Mouse (Mus musculus): ENCODE data around the gene Otop3. TPM values are rescaled to one million over a fixed set of nuclear protein-coding genes. Genes with fewer than 3 reads are reported as not detected.
"Not testable (repeated sequence)": the region's sequence is repeated elsewhere in the genome, so short reads cannot be mapped to it uniquely, and the experiment has no call there.

The Otop3 gene
- polyA plus RNA-seq, 1 experiment, result not detected

DNA sequence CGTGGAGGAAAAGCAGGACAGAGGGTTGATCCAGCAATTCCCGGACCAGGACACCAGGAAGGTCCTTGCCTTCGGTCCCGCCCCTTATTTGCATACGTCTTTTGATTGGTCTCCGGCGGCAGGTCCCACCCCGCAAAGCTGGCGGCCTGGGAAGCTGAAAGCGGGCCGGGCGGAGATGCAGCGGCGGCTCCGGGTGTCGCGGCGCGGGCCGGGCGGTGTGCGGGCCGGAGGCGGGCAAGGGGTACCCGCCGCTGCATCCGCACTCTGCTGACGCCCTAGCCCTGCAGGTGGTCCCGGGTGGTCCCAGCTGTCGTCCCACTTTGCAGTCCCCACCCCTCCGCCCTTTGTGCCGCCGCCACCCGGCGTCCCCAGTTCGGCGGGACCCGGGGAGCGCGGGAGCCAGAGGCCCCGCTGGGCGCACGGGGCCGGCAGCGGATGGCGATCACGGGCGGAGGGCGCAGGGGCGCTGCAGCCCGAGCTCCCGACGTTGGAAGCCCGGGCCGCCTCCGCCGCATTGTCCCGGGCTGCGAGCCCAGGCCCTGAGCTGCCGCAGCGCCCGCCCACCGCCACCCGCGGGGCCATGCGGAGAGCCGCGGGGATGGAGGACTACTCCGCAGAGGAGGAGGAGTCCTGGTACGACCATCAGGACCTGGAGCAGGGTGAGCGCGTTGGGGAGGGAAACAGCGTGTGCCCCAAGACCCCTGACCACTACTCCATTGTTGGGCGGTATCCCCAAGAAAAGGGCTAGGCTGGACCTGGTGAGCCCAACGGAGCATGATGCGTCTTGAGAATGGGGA is 47.4 kb downstream of the Otop3 start, which contains the start of gene Cdr2l:
Gene Cdr2l (plus strand): TSS at position 174 of the 797 bp plus-strand sequence.
- TF ChIP-seq CTCF (IDR thresholded peaks at IDR 0.05; ENCODE audit: control insufficient read depth, insufficient read depth, insufficient read length) (no peak), MYOG (IDR thresholded peaks at IDR 0.05; ENCODE audit: control insufficient read depth, extremely low read depth, insufficient read length) (no peak), USF1 (IDR thresholded peaks at IDR 0.05; ENCODE audit: low read depth) (no peak), MYOD1 (IDR thresholded peaks at IDR 0.05; ENCODE audit: control insufficient read depth, insufficient read length, low read depth) (no peak), FOSL1 (IDR thresholded peaks at IDR 0.05; ENCODE audit: insufficient read depth, low read length, poor library complexity, severe bottlenecking) (no peak), CEBPB (IDR thresholded peaks at IDR 0.05; ENCODE audit: low read depth) (no peak), MAX (IDR thresholded peaks at IDR 0.05) (no peak)
- H3K79me3 ChIP-seq (ENCODE audit: low read depth), result peaks cover 40% of the 10 kb centered on the region

DNA sequence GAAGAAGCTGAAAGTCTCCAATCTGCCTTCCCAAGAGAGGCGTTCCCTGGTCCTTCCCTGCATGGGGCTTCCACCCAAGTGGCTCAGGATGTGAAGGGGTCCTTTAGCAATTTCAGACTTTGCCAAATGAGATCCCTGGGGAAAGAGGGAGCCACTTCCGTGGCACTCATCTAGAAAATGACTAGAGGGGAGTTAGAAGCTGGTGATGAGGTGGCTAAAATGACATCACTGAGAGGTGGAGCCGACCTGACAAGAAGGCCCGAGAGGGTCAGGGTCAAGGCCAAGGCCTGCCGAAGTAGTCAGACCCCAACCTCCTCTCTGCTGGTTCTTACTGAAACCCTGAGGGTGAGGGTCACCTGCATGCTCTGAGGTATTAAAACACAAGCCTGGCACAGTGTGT is 48.4 kb downstream of the Otop3 start:
- Histone ChIP-seq H3K36me3 (ENCODE audit: control insufficient read depth, insufficient read depth) (peaks cover 8% of the 10 kb centered on the region), H3K4me3 (ENCODE audit: insufficient read depth, poor library complexity, severe bottlenecking) (peak overlapping the region; percentile 79), H3K27me3 (ENCODE audit: control insufficient read depth, insufficient read depth, insufficient read length) (no peaks in the 10 kb centered on the region), H3ac (ENCODE audit: control insufficient read depth, insufficient read length, low read depth) (peak overlapping the region; percentile 46), H3K79me2 (ENCODE audit: control insufficient read depth, insufficient read depth) (peaks cover 60% of the 10 kb centered on the region), H3K79me3 (ENCODE audit: low read depth) (peaks cover 46% of the 10 kb centered on the region)
- no peak for TF ChIP-seq CEBPB (IDR thresholded peaks at IDR 0.05; ENCODE audit: low read depth)

More for the DNA sequence above, 47.4 kb downstream of the Otop3 start, which contains the start of gene Cdr2l:
- Histone ChIP-seq H3K4me3 (ENCODE audit: insufficient read depth, poor library complexity, severe bottlenecking) (peak within 1 kb of the TSS; percentile 79), H3K36me3 (ENCODE audit: control insufficient read depth, insufficient read depth) (peaks cover 8% of the 10 kb centered on the region), H3K79me2 (ENCODE audit: control insufficient read depth, insufficient read depth) (peaks cover 50% of the 10 kb centered on the region), H3ac (ENCODE audit: control insufficient read depth, insufficient read length, low read depth) (peak within 1 kb of the TSS; percentile 84), H3K27me3 (ENCODE audit: control insufficient read depth, insufficient read depth, insufficient read length) (no peaks in the 10 kb centered on the region)

DNA sequence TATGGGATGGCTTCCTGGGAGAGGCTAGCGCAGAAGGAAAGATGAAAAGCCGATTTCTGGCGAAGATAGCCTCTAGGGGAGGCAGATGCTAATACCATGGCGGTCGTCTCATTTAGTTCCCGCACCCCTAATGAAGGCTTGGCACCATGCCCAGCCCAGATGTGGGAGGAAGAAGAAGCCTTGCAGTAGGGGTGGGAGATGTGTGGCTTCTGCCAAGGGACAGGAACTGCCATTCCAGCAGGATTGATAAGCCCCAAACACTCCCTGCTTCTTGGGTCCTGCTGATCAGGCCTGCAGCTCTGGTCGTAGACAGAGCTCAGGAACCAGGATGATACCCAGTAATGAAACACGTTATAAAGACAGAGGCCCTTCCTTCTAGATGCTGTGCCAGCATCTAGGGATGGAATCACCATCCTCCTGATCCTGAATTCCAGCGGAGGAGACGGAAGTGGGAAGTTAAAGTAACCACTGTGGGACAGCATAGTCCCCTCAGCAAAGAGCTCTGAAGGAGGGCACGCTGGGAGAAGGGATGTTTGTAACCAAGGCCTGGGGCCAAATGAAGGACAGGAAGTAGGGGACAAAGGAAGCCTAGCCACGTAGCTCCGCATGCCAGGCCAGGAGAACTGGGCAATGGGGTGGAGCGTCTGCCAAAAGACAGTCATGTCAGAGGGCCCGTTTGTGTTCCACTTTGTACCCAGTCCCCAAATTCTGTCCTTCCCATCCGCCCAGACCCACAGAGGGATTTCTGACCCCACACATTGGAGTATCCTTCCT is 49.4 kb downstream of the Otop3 start:
- H3K79me3 ChIP-seq (ENCODE audit: low read depth), result peaks cover 55% of the 10 kb centered on the region

DNA sequence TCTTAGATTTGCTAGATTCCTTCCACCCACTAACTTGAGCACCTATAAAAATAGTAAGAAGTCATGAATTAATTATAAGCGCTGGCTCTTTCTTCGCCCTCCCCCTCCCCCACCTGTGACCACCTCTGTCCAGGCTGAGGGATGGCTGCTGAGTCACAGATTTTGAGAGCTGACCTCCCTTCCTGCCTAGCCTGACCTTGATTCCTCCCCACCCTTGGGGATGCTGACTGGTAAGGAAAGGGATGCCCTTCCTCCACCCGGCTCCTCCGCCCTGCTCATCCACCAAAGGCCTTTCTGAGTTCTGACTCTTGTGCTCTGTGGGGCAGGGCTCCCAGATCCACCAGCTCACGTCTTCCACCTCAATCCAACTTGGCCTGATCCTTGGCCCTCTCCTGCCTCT is 50.1 kb downstream of the Otop3 start:
- peaks cover 22% of the 10 kb centered on the region for H3K36me3 ChIP-seq (ENCODE audit: control insufficient read depth, insufficient read depth)
- TF ChIP-seq USF1 (IDR thresholded peaks at IDR 0.05; ENCODE audit: low read depth) (no peak), FOSL1 (IDR thresholded peaks at IDR 0.05; ENCODE audit: insufficient read depth, low read length, poor library complexity, severe bottlenecking) (no peak)
- no peaks in the 10 kb centered on the region for H3K27me3 ChIP-seq (ENCODE audit: control insufficient read depth, insufficient read depth, insufficient read length)

More for the DNA sequence above, 49.4 kb downstream of the Otop3 start:
- TF ChIP-seq MYOG (IDR thresholded peaks at IDR 0.05; ENCODE audit: control insufficient read depth, extremely low read depth, insufficient read length), result no peak
- no peak for TF ChIP-seq CTCF (IDR thresholded peaks at IDR 0.05; ENCODE audit: control insufficient read depth, insufficient read depth, insufficient read length)
- no peak for TF ChIP-seq MAX (IDR thresholded peaks at IDR 0.05)
- TF ChIP-seq USF1 (IDR thresholded peaks at IDR 0.05; ENCODE audit: low read depth), result no peak
- no peak for TF ChIP-seq FOSL1 (IDR thresholded peaks at IDR 0.05; ENCODE audit: insufficient read depth, low read length, poor library complexity, severe bottlenecking)
- TF ChIP-seq CEBPB (IDR thresholded peaks at IDR 0.05; ENCODE audit: low read depth), result no peak
- TF ChIP-seq MYOD1 (IDR thresholded peaks at IDR 0.05; ENCODE audit: control insufficient read depth, insufficient read length, low read depth), result no peak
- peak overlapping the region; percentile 79 for H3K4me3 ChIP-seq (ENCODE audit: insufficient read depth, poor library complexity, severe bottlenecking)
- H3K27me3 ChIP-seq (ENCODE audit: control insufficient read depth, insufficient read depth, insufficient read length), result no peaks in the 10 kb centered on the region
- H3K36me3 ChIP-seq (ENCODE audit: control insufficient read depth, insufficient read depth), result peaks cover 15% of the 10 kb centered on the region
- peaks cover 70% of the 10 kb centered on the region for H3K79me2 ChIP-seq (ENCODE audit: control insufficient read depth, insufficient read depth)
- H3ac ChIP-seq (ENCODE audit: control insufficient read depth, insufficient read length, low read depth), result no peak overlapping the region

DNA sequence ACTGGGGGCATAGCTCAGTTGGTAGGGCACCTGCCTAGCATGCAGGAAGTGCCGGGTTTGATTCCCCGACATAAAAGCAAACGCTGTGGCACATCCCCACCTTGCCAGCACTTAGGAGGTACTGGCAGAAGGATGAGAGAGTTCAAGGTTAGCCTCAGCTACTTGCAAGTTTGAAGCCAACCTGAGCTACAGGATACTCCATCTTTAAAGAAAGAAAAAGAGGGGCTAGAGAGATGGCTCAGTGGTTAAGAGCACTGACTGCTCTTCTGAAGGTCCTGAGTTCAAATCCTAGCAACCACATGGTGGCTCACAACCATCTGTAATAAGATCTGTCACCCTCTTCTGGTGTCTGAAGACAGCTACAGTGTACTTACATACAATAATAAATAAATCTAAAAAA is 52.3 kb downstream of the Otop3 start:
- H3K27me3 ChIP-seq (ENCODE audit: control insufficient read depth, insufficient read depth, insufficient read length); H3K4me3 ChIP-seq (ENCODE audit: insufficient read depth, poor library complexity, severe bottlenecking); H3ac ChIP-seq (ENCODE audit: control insufficient read depth, insufficient read length, low read depth): not testable (repeated sequence)
- Histone ChIP-seq H3K79me3 (ENCODE audit: low read depth) (peaks cover 60% of the 10 kb centered on the region), H3K79me2 (ENCODE audit: control insufficient read depth, insufficient read depth) (peaks cover 75% of the 10 kb centered on the region), H3K36me3 (ENCODE audit: control insufficient read depth, insufficient read depth) (peaks cover 43% of the 10 kb centered on the region)

More for the DNA sequence above, 50.1 kb downstream of the Otop3 start:
- H3K79me2 ChIP-seq (ENCODE audit: control insufficient read depth, insufficient read depth), result peaks cover 75% of the 10 kb centered on the region
- H3K79me3 ChIP-seq (ENCODE audit: low read depth), result peaks cover 57% of the 10 kb centered on the region
- H3ac ChIP-seq (ENCODE audit: control insufficient read depth, insufficient read length, low read depth), result no peak overlapping the region
- H3K4me3 ChIP-seq (ENCODE audit: insufficient read depth, poor library complexity, severe bottlenecking), result peak overlapping the region; percentile 79

DNA sequence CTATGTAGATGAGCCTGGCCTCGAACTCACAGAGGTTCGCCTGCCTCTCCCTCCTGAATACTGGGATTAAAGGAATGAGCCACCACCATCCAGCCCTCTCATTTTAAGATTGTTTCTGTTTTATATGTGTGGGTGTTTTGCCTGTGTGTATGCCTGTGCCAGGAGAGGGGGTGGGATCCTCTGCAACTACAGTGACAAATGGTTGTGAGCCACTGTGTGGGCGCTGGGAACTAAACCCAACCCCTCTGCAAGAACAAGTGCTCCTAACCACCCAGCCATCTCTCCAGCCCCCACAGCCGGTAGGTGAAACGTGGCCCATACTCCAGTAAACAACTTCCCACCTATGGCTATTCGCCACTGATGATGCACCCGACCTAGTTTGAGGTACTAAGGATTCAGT is 56.8 kb downstream of the Otop3 start:
- TF ChIP-seq MAX (IDR thresholded peaks at IDR 0.05) (no peak), MYOD1 (IDR thresholded peaks at IDR 0.05; ENCODE audit: control insufficient read depth, insufficient read length, low read depth) (no peak), MYOG (IDR thresholded peaks at IDR 0.05; ENCODE audit: control insufficient read depth, extremely low read depth, insufficient read length) (no peak), CTCF (IDR thresholded peaks at IDR 0.05; ENCODE audit: control insufficient read depth, insufficient read depth, insufficient read length) (no peak), USF1 (IDR thresholded peaks at IDR 0.05; ENCODE audit: low read depth) (no peak), FOSL1 (IDR thresholded peaks at IDR 0.05; ENCODE audit: insufficient read depth, low read length, poor library complexity, severe bottlenecking) (no peak), CEBPB (IDR thresholded peaks at IDR 0.05; ENCODE audit: low read depth) (no peak)
- Histone ChIP-seq H3K36me3 (ENCODE audit: control insufficient read depth, insufficient read depth) (peaks cover 74% of the 10 kb centered on the region), H3K79me2 (ENCODE audit: control insufficient read depth, insufficient read depth) (peaks cover 31% of the 10 kb centered on the region)

More for the DNA sequence above, 56.8 kb downstream of the Otop3 start:
- Histone ChIP-seq H3K79me3 (ENCODE audit: low read depth) (peaks cover 25% of the 10 kb centered on the region), H3K4me3 (ENCODE audit: insufficient read depth, poor library complexity, severe bottlenecking) (no peak overlapping the region), H3K27me3 (ENCODE audit: control insufficient read depth, insufficient read depth, insufficient read length) (no peaks in the 10 kb centered on the region), H3ac (ENCODE audit: control insufficient read depth, insufficient read length, low read depth) (no peak overlapping the region)

Data from C2C12 (cell line).